Mouse (Mus musculus): Measurements from ENCODE around the gene Ooep.
"Not testable (repeated sequence)": the region's sequence is repeated elsewhere in the genome, so short reads cannot be mapped to it uniquely, and the experiment has no call there.

Gene Ooep

DNA sequence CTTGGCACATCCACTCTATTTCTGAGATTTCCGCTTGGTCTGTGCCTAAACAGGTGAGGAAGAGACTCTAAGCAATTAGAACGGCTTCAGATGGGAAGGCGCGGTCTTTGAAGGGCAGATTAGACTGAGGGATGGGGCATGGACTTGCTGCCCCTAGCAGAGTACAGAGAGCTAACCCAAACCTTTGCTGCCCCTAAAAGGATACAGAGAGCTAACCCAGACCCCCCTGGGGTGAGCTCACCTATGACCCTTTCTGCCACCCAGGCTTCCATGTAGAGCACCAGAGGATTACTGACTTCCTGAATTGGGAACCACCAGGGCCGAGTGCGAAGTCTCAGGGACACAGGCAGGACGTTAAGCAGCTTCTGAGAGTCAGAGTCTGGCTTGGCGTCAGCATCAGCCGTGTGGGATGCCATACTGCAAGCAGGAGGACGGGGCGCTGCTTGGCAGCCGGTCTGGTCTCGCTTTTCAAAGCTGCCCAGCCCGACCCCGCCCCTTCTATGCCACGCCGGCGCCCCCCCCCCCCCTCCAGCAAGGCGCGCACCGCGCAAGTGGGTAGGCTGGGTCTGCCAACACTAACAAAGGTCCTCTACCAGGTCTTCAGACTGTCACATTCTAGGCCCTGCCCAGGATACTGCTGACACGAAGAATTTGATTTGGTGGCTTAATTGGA, at the start of gene Ooep:
TSS of gene Ooep (minus strand) at position 613 of the 673 bp plus-strand sequence.
- DNase-seq, result no peak

DNA sequence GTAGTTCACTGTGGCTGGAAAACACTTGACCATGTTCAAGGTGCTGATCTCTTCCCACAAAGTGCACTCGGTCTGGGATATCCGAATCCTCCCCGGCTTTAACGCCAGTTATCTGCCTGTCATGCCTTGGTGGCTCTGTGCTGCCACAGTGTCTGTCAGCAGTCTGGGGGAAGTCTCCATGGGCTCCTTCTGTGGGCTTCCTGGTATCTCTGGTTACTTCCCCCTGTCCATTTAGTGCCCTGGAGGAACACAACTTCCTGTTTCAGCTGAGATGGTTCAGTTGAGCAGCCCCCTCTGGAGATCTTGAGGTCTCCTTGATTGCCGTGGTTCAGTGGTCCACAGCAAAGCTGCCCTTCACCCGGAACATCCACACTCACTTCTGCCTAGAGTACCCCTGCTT, 49.7 kb upstream of the Ooep start:
- no peak for DNase-seq

DNA sequence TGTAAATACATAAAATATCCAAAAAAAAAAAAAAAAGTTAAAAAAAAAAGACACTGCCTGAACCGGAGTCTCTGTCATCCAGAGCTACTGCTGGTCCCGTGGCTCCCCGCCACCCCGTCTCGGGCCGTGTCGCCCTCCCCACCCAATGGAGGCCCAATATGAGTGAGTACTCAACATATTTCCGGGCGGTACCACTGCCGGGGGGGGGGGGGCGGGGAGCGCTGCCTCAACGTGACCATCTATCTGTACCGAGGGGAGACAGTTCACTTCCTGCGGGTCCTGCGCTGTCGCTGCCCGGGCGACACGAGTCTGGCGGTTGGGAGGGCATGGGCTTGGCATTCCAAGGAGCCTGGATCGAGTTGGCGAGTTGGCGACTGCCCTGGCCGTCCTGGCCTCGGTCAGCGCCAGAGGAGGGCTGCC, 48.8 kb upstream of the Ooep start:
- no peak for DNase-seq

DNA sequence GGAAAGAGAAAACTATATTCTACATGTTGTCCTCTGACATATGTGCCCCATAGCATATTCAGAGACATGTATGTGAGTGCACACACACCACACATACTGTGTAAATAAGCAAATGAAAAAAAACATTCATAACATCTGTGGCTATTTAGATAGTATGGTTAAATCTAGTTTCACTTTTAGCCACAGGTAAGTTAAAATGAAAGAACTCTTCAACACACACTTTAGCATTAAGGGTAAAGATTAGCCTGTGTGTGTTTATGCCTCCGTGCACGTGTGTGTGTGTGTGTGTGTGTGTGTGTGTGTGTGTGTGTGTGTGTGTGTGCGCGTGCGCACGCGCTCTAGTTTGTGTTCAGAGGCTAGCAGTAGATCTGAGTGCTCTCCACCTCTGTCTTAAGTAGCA, 23.1 kb upstream of the Ooep start:
- DNase-seq, result no peak

DNA sequence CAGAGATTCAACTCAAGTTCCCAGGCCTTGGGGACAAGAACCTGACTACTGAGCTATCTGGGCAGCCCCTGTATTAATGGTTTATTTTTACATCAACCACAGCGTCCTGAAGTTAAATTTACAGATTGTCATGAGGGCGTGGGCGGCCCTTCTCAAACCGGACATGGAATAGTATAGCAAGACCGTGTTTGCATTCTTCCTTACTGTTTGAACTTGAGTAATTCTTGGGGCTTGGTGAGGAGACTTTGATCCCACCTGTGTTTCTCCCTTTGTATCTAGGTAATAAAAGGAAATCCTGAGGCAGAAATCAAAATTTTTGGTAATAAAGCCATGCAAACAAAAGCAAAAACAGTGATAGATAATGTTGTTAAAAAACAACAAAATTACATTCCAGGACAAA, 22.0 kb upstream of the Ooep start:
- DNase-seq, result no peak

DNA sequence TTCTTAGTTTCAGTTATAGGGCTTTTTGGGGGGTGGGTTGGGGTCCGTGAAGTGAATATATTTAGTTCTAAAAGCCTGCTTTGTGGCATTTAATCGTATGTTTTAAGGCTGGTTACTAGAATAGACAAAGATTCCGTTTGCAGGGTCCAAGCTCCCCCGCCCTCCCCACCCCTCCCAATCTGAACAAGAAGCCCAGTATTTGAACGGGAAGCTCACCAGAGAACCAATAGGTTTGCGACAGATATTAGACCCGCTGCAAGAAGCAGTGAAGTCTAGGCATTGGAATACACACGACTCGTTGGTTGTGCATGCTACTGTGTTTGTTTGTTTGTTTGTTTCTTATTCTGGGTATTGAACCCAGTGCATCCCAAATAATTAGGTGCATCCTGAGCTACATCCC, 18.0 kb upstream of the Ooep start:
- no peak for DNase-seq

DNA sequence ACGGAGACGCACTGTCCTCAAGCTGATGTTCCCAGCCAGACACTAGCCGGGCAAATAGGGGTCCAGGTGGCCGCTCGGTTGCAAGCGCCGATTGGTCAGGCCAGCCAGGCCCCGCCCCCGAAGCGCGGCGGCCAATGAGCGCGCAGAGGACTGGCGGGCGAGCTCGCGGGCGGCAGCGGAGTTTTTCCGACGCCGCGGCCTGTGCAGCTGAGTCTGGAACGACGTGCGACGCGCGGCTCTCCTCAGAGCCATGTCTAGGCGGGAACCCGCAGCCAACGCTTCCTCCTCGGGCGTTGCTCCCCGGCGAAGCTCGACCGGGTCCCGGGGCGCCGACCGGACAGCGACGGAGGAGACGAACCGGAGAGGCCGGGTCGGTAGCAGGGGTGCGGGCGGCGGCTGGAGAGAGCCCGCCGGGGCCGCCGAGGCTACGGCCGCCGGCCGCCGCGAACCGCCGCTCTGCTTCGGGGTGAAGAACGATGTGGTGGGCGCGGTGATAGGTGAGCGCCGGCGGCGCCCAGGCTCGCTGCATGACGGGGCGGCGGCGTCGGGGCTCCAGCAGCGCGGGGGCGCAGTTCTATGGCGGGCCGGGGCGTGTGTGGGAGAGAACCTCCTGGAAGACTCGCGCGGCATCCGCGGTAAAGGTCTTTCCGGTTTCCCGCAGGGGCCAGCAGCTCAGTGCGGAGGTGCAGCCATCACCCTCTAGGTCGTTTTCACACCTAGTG, 17.3 kb upstream of the Ooep start, which contains the start of gene Ddx43:
TSS of gene Ddx43 (plus strand) at position 148 of the 722 bp plus-strand sequence.
- DNase-seq, result peak; percentile 9

DNA sequence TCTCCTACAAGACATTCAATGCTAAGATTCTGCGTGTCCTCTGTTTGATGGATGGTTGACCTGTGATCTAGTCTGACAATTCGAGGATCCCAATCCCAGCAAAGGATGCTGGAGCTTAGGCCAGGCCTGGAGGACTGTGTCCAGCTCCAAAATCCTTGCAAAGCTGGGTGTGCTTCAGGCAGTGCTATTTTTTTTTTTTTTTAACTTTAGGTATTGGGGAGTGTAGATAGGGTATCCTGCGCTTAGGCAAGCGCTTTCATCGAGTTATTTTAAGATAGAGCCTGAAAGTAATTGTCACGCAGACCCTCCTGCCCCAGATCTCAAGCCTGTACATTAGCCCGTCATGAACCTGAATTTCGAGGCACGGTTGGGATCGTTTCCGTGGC, 16.7 kb upstream of the Ooep start:
- no peak for DNase-seq

DNA sequence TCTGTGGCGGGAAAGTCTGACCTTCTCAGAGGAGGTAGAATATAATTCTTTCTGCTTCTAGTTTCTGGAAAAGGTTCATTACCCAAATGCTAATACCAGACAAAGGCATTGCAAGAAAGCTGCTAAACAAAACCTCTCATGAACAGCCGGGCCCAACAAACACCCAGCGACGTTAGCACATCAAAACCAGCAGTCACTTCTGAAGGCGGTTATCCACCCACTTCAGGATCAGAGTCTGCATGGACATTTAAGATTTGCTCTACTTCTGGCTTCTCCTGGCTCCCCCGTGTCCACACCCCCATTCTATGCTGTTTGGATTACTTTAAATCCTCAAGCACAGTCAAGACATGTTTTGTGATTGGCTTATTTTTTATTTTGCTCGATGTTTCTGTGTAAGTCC, 16.1 kb upstream of the Ooep start:
- no peak for DNase-seq

DNA sequence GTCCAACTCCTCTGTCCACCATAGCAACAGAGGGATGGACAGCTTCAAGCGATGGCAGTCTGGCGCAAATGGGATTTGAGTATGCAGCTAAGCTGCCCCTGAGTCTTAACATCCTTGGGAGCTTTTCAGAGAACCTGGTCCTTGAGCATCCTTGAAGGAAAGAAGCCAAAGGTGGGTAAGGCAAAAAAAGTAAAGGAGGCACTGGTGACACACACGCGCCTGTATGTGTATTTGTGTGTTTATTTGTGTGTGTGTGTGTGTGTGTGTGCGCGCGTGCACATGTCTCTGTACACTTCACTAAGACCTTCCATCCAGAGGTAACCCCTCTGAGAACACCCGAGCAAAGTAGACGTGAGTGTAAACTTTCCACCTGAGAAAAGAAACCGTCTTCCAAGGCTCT, 15.2 kb upstream of the Ooep start:
- no peak for DNase-seq

DNA sequence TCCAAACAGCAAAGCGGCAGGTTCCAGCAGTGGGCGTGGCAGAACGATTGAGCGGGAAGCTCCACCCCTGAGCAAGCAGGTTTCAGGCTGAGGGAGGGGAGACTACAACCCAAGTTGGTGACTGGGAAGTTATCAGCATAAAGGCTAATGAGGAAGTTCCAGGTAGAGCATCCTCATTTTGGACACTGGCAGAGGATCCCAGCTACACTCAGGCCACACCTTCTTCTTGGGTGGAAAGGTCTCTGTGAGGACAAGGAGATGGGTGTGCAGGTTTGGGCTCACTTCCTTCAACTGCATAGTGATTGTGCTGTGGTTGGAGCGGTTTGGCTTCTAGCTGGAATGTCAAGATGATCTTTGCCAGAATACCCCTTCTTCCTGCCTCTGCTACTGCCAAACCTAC, 11.5 kb upstream of the Ooep start:
- no peak for DNase-seq

DNA sequence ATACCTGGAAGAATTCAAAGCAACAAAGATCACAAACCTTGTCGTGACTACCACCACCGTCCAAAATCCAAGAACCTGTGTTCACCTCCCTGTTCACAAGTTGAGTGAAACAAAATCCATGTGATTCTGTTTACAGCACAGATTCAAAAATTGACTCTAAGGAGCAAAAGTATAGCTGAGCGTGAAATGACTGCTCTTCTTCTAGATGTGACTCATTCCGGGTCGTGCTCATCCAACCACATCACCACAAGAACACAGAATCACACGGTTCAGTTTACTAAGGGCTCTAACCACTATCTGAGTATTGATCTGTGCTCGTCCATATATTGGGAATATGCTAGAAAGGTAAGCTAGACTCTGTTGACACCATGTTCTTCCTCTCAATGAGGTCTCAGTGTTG, 8.4 kb upstream of the Ooep start:
- no peak for DNase-seq

DNA sequence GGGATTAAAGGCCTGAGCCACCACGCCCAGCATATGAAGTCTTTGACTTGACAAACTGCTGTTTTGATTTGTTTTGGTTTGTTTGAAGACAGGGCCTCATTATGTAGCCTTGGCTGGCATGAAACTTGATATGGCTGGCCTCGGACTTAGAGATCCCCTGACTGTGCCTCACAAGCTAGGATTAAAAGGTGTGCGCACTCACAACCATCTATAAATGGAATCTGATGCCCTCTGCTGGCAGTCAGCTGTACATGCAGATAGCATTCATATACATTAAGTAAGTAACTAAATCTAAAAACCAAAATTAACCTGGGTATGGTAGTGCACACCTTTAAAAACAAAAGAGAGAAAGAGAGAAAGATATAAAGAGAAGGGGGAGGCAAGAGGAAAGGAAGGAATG, 7.4 kb upstream of the Ooep start:
- DNase-seq, result peak; percentile 29

DNA sequence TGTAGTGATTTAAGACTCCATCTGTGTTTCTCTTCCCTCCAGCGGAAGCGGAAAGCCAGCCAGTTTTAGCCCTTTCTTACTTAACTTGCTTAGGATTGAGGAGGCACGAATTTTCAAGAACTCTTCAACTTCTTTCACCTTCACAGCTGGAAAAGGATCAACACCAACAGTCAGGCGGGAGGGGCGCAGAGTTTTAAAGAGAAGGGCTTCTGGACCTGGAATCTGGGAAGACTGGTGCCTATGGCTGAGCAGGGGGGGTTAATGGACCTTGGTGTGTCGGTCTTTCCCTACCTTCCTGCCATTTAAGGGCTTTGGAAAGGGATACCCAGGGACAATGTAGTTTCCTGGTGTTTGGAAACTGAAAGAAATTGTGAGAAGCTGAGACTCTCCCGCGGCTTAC, 979 bp downstream of the Ooep start:
- DNase-seq, result no peak

DNA sequence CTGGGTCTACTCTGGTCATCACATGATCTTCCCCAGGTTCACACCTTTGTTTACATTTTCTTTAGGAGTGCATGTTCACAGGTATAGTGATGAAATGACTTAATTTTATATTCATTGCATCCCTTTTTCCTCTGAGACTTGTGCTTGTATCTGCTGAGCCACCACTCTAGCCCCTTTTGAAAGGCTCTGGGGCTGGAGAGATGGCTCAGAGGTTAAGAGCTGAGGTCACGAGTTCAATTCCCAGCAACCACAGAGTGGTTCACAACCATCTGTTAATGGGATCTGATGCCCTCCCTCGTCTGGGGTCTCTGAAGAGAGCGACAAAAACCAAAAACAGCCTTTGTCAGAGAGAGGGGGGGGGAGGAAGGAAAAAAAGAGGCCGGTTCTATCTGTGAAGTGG, 3.0 kb downstream of the Ooep start:
- DNase-seq, result no peak

DNA sequence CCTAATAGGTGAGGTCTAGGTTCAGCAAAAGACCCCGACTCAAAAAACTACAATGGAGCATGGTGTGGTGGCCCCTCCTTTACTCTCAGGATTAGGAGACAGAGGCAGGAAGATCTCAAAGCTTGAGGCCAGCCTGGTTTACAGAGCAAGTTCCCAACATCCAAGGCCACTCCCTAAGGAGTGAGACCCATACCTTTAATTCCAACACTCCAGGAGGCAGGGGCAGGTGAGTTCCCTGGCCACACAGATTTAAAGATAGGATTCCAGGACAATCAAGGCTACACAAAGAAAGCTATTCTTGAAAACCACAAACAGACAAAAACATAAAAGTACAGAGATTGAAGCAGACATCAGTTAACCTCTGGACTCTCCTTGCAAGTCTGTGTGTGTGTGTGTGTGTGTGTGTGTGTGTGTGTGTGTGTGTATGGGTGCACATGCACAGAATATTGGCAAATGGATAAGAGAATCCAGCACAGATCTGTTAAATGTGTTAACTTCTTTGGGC, 3.6 kb downstream of the Ooep start:
- no peak for DNase-seq

DNA sequence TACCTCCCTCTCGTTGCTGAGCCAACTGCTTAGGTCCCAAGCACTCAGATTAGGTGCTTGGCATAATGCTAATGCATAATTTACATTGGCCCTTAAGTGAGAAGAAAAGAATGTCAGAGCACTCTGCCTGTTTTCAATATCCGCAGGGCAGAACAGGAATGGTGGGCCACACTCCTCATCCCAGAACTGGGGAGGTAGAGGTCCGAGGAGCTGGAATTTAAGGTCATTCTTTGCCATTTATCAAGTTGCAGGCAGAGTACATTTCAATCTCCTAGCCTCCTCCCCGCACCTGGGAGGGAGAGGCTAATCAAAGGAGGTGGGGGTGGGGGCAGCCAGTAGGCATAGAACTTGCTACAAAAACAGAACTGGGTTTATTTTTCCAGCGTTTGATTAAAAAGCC, 4.1 kb downstream of the Ooep start:
- DNase-seq, result no peak

DNA sequence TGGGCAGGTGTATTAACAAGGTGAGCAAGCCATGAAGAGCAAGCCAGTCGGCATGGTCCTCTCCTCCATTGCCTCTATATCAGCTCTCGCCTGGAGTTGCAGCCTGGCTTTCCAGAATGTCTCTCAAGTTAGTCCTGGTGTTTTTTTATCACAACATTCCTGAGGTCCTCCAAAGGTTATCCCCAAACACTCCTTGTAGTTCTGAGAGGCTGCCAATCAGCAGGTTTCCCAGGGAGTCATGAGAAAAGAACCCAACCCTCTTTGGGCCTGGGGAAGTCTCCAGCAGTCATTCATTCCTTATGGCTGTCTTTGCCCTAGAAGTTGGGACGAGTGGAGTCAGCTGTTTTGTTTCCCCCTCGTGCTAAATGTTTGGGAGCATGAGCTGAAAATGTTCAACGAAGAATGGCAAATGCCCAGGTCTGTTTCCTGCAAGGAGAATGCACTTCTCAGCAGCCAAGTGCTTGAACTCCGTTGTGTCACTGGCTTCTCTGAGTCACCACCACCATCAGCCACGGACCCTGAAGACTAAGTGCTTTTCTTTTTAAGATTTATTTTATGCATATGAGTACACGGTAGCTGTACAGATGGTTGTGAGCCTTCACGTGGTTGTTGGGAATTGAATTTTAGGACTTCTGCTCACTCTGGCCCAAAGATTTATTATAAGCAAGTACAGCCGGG, 5.6 kb downstream of the Ooep start:
- no peak for DNase-seq

DNA sequence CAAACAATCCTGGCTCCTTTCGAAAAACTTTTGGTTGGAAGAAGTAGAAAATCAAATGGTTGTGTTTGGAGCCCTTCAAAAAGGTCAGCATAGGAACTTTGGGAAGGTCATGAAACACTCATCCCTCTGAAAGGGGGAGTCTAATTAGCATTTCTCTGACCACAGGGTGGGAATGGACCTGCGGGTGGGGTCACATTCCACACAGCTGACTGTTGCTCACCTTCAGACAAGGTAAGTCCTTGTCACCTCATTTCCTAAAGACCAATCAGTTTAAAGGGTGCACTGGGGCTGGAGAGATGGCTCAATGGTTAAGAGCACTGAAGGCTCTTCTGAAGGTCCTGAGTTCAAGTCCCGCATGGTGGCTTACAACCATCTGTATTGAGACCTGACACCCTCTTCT, 7.1 kb downstream of the Ooep start:
- no peak for DNase-seq

DNA sequence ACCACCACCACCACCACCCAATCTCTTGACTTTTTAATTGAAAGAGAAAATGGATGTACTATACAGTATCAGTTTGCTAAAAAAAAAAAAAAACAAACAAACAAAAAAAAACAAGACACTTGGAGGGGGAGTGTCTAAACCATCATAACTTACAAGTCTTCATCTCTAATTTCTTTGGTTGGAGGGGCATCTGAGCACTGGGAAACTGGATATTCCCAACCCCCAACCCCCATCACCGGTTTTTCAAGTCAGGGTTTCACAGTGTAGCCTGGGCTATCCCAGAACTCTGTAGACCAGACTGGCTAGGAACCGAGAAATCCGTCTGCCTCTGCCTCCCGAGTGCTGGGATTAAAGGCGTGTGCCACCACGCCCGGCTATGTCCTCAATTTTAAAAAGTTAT, 8.7 kb downstream of the Ooep start:
- no peak for DNase-seq

DNA sequence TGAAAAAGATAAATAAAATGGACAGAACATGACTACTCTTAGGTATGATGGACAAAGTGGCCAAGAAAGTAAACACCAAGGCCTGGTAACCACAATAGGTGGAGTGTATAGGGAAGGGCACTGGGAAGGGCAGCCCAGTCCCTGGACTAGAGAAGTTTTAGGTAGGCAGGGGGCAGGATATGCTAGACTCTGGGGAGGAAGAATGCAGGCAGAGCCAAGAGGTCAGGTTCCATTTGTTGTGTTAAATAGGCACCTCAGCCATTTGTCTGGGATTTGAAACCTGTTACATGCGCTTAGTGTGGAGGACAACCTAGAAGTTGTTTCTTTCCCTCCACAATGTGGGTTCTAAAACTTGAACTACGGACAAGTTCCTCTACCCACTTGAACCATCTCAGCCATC, 9.2 kb downstream of the Ooep start:
- DNase-seq, result no peak

DNA sequence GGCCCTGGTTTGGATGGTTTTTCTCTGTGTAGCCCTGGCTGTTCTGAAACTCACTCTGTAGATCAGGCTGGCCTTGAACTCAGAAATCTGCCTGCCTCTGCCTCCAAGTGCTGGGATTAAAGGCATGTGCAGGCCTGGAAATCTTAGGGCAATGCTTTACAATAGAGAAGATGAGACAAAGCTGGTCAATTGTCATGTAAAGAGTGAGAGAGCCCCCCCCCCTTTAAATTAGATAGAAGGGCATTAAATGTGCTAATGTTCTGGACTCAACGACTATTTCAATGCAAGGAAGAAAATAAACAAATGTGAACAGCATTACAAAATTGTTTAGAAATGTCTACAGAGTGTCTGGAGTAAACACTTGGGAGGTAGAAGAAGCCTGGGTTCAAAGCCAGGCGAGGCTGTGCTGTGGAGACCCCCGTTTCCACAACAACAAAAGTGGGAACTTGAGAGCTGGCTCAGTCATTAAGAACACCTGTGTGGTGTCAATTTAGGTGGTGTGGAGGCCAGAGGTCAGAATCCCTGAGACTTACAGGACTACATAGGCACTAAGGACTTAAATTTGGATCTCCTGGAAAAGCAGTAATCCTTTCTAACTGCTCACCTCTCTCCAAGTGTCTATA, 9.7 kb downstream of the Ooep start:
- DNase-seq, result no peak

DNA sequence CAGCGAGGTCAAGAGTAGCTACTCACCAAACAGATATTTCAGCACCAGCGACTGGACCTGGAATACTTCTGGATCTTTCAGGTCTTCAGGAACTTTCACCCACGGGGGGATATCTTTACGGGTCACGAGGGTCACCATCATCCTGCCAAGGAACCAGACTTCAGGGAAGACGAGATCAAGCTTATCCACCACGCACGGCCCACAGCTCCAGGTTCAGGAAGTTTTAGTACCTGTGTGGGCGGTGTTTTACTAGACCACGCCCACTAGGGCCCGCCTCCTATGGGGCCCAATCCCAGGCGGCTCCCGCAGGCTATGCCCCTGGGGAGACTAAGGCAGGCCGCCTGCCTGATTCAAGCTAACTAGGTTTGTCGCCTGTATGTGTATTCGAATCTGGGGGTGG, 10.6 kb downstream of the Ooep start, which contains the start of gene Dppa5a:
TSS of gene Dppa5a (minus strand) at position 219 of the 400 bp plus-strand sequence.
- DNase-seq, result not testable (repeated sequence)

Measured in kidney, adult 9 months (tissue).